Mouse (Mus musculus): ENCODE results near the gene Sec24a. TPM values are rescaled to one million over a fixed set of nuclear protein-coding genes. Genes with fewer than 3 reads are reported as not detected.
"Not testable (repeated sequence)": the region's sequence is repeated elsewhere in the genome, so short reads cannot be mapped to it uniquely, and the experiment has no call there.

Sec24a gene
- 10 to 100 TPM; 16.7 to 19.4 TPM for total RNA-seq (2021)

DNA sequence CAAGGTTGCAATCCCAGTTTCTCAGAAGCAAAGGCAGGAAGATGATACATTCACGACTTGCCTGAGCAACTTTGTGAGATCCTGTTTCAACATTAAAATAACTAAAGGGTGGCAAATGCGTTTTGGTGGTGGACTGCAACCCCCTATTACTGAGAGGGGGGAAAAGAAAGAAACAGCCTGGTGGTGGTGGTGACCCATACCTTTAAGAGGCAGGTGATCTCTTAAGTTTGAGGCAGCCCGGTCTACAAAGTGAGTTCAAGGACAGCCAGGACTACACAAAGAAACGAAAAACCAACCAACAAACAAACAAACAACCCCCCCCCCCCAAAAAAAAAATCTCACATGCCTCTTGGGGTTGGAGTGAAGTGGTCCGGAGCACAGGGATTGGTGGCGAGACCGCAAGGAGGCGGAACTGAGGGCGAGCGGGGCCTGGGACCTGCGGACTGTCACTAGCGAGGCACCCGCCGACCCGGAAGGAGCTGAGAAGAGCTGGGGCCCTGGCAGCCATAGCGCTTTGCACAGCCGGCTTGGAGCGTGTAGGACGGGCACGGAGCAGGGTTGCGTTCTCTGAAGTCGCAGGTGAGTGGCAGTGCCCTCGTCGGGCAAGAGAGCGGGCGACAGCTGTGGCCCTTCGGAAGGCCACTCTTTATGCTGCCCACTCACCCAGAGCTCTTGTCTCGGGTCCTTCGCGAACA lies at the start of gene Sec24a, which contains the start of gene Sar1b:
TSS of gene Sec24a (minus strand) at position 422 of the 695 bp plus-strand sequence.
TSS of gene Sar1b (plus strand) at position 475 of the 695 bp plus-strand sequence.
- intact Hi-C loops (cut with DNase I), result no loop called here
- peak; percentile 81 for DNase-seq (ENCODE audit: low spot score in 2 of 2)

DNA sequence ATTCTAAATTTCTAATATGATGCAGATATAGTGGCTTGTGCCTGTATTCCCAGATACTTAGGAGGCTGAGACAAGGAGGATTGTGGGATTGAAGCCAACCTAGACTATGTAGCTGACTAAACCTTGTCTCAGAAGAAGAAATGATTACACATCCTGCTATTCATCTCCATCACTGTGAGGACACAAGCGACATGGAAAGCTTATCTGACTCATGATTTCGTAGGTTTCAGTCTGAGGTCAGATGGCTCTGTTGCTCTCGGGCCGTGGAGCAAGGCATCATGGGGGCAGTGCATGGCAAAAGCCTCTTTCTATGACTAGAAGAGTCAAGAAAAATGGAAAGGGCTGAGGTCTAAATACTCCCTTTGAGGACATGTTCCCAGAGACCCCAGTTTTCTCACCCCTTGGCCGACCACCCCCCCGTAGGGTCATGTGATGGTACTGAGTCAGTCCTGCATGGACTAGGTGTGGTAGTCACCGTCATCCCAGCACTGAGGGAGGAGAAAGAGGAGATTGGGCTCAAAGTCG lies 48.6 kb upstream of the Sec24a start:
- intact Hi-C loops (cut with DNase I), result loop anchor here (10.0 kb wide), 1 partner anchor 313 kb away; no protein-coding TSS in a partner anchor

DNA sequence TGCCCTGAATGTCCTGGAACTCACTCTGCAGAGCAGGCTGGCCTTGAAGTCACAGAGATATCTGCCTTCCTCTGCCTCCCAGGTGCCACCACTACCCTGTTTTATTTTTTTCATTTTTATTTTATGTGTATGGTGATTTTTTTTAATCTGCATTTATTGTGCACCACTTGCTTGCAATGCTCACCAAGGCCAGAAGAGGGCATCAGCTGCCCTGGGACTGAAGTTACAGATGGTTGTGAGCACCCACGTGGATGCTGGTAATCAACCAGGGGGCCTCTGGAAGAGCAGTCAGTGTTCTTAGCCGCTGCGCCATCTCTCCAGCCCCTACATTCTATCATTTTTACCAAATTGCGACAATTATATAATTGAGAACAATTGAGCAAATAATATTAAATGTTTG lies 47.8 kb upstream of the Sec24a start:
- intact Hi-C loops (cut with DNase I), result loop anchor here (10.0 kb wide), 1 partner anchor 314 kb away; no protein-coding TSS in a partner anchor
- DNase-seq (ENCODE audit: low spot score in 2 of 2), result no peak

More for the DNA sequence above, 48.6 kb upstream of the Sec24a start:
- DNase-seq (ENCODE audit: low spot score in 2 of 2), result no peak

- no peak for DNase-seq (ENCODE audit: low spot score in 2 of 2)
- intact Hi-C loops (cut with DNase I), result loop anchor here (10.0 kb wide), 1 partner anchor 315 kb away; no protein-coding TSS in a partner anchor
These were observed 46.3 kb upstream of the Sec24a start for GRCm38 (mm10) chr11:51809632-51810224.

DNA sequence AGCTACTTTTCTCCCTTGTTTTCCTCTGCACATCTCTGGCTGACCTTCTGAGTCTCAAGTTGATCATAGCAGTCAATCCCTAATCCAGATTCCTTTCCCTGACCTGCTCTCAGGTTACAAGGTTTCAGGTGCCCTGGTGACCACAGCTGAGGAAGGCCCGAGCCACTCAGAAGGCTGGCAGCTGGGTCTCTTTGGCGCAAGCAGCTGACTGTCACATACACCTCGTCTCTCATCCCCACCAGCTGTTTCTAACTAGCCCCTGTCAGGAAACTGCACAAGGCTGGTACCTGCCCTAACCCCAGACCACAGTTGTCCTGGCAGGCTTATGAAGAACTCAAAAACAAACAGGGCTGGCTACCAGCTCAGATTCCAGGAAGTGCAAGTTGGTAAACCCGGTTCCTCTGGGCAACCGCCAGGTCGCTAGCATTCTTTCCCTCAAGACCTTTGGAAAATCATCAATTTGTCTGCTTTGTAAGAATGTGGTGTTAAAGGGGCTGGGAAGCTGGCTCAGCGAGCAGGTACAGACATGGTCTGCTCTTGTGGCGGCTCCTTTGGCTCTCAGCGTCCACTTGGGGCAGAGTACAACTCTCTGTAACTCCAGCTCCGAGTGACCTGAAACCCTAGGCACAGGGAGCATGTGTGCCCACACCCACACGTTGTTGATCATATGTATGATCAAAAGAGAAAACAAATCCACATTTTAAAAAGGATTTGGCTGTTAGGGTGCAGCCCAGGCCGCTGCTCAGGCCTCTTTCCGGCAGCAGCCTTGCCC lies 43.9 kb upstream of the Sec24a start:
- intact Hi-C loops (cut with DNase I), result no loop called here
- no peak for DNase-seq (ENCODE audit: low spot score in 2 of 2)

- peak; percentile 64 to 71 for DNase-seq (ENCODE audit: low spot score in 2 of 2)
These were observed 42.0 kb upstream of the Sec24a start for GRCm38 (mm10) chr11:51805221-51805981.

DNA sequence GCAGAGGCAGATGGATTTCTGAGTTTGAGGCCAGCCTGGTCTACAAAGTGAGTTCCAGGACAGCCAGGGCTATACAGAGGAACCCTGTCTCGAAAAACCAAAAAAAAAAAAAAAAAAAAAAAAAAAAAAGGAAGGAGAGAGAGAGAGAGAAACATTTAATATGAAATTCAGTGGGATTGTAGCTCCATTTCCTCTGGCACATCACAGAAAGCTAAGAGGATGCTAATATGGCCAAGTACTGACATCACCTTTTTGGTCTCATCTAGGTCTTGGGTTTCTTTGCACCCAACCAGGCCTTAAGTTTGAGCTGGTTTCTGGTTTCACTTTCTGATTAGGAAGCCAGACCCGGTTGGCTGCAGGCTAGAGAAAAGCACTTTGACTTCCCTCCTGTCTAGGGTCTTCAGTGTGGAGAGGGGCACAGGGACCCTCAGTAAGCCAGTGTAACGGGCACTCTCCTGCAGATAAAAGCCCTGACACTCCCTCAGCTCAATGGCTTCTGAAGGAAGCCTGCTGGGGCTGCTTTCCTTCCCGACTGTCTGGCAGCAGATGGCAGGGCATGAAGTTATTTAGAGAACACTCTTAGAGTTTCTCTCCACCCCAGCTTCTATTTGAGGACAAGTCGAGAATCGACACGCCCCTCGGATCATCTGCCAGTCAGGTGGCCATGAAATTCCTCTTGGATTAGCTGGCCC lies 37.3 kb upstream of the Sec24a start:
- intact Hi-C loops (cut with DNase I), result no loop called here
- DNase-seq (ENCODE audit: low spot score in 2 of 2), result peak; percentile 58 to 60

More at GRCm38 (mm10) chr11:51805221-51805981, 42.0 kb upstream of the Sec24a start:
- intact Hi-C loops (cut with DNase I), result no loop called here

DNA sequence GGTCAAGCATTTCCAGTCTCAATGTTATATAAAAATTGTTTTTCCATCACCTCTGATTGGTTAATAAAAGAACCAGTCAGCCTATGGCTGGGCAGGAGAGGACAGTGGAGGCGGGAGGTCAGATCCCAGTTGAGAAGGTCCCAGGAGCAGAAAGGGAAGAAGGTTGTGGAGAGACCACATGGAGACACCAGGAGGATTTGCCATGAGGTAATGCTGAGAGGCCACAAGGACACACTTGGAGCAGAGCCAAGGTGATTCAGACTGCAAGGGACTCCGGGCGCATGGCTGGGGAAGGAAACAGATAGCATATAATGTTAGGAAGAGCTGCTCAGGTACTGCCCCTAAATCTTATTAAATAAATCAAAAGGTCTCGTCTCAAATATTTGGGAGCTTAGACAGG lies 32.8 kb upstream of the Sec24a start:
- intact Hi-C loops (cut with DNase I), result no loop called here
- DNase-seq (ENCODE audit: low spot score in 2 of 2), result no peak

GRCm38 (mm10) chr11:51790662-51791061 lies 27.2 kb upstream of the Sec24a start:
- intact Hi-C loops (cut with DNase I), result no loop called here
- no peak for DNase-seq (ENCODE audit: low spot score in 2 of 2)

DNA sequence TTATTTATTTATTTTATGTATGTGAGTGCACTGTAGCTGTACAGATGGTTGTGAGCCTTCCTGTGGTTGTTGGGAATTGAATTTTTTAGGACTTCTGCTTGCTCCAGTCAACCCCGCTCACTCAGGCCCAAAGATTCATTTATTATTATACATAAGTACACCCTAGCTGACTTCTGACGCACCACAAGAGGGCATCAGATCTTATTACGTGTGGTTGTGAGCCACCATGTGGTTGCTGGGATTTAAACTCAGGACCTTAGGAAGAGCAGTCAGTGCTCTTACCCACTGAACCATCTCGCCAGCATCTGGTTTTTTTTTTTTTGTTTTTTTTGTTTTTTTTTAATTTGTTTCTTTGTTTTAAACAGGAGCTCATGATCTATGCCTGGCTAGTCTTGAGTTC lies 26.3 kb upstream of the Sec24a start:
- DNase-seq (ENCODE audit: low spot score in 2 of 2); intact Hi-C loops (cut with DNase I): not testable (repeated sequence)

DNA sequence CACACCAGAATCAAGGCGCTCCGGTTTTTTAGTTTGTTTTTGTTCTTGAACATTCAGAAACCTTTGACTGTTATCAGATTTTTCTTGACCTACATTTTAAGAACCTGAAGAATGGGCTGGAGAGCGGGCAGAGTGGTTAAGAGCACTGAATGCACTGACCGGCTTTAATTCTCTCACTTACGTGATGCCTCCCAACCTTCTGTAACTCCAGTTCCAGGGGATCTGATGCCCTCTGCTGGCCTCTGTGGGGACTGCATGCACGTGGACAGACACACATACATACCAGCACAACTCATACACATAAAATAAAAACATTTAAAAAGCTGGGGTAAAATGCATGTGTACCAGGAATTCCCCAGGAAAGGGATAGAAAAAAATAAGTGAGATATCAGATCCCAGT lies 22.5 kb upstream of the Sec24a start:
- intact Hi-C loops (cut with DNase I), result no loop called here
- no peak for DNase-seq (ENCODE audit: low spot score in 2 of 2)

DNA sequence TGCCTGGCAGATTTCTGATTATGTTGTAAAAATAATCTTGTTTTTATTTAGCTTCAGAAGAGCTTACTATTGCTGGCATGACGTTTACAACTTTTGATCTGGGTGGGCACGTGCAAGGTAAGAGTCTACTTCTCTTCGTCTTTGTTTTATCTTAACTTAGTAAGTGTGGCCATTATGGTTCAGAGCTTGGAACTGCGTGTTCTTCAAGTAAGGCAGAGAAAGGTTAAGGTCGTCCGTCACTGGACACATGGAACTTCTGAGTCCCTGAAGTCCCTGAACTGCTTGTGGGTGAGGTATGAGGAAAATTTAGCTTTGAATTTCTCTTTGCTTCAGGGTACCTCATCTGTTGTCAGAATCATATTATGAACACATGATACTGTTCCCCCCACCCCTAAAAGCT lies 19.3 kb upstream of the Sec24a start:
- DNase-seq (ENCODE audit: low spot score in 2 of 2), result no peak
- intact Hi-C loops (cut with DNase I), result no loop called here

DNA sequence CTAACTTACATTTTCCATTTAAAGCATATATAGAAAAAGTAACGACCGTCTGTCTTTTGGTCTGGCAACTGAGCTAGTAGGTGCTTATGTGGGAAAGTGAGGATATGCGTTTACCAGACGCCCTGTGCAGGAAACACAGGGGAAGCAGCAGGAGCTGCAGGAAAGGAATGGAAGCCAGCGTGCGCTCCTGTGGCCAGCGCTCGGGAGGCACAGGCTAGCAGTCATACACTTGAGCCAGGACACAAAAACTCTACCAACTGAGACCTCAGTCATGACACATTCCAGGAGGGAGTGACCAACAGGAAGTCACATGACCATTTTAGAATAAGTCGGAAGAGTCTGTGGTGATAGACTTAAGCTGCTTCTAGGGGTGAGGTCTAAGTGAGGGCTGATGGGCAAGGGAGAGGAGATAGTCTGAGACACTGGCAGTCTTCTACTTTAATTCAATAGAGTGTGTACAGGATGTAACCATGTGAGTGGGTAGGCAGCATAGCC lies 17.4 kb upstream of the Sec24a start:
- intact Hi-C loops (cut with DNase I), result no loop called here
- no peak for DNase-seq (ENCODE audit: low spot score in 2 of 2)

DNA sequence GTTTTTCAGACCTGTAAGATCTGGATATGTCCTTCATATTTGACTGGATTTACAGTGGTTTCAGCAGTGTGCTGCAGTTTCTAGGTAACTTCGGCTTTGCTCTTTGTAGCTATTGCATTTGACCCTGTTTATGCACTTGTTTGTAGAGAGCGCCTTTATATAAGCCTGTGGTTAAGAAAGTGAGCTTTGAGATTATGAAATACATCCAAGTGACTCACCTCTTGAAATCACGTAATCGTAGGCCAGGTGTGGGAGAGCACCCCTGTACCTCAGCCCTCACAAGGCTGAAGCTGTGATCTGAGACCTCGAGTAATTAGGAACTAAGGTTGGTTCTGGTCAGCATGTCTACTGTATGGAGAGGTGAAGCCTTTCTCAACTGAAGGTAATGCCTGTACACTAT lies 14.0 kb upstream of the Sec24a start:
- intact Hi-C loops (cut with DNase I), result no loop called here
- DNase-seq (ENCODE audit: low spot score in 2 of 2), result no peak

DNA sequence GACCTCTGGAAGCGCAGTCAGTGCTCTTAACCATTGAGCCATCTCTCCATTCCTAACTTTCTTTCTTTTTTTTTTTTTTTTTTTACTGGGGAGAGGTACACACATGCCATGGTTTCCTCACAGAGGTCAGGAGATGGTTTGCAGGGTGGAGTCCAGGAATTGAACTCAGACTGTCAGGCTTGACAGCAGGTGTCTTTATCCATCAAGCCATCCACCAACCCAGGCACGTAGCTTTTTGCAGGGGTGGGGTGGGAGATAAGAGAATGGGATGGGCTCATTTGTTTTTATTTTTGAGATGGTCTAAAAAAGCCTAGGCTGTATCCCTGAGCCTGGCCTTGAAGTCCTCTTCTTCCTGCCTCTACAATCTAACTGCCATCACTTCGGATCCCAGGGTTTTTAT lies 12.1 kb upstream of the Sec24a start:
- DNase-seq (ENCODE audit: low spot score in 2 of 2), result no peak
- intact Hi-C loops (cut with DNase I), result no loop called here

DNA sequence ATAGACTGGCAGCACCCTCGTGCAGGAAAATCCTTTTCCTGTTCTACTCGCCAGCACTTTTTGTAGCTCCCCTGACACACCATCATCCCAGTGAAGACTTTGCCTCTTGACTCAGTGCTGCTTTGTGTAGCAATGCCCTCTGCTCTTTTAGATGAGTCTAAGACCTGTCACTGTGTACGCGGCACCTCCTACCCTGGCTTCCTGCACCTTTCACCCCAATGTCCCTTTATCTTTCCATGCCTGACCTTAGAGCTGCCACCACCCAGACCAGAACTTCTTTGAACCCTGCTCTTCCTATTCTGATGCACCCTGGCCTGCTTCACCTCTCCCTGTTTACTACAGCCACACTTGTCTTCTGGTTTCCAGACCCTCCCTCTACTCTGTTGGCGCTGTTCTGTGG lies 4.9 kb upstream of the Sec24a start:
- intact Hi-C loops (cut with DNase I), result no loop called here
- no peak for DNase-seq (ENCODE audit: low spot score in 2 of 2)

DNA sequence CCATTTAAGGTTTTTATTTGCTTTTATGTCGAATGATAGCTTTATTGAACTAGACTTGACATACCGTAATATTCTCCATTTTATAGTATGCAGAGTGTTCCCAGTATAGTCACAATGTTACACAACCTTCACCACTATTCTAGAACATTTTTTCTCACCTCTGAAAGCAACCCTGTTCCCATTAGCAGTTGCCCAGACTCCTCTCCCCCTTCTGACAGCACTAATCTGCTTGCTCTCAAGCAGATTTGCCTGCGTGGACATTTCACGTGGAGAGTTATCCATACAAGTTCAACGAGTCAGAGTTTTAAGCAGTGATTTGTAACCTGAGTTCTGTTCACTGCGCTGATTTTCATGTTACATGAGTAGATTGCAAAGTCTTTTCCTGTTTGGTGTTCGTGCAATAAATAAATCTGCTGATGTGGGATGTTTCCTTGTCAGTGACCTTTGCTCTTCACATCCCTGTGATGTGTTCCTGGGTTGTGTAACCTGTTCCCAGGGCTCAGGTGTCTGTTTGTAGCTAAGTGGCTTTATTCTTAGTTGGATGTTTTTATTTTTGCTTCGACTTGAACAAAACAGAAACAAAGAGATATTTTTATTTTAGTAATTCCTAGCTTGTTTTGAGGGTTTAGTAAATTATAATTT lies 4.3 kb upstream of the Sec24a start:
- intact Hi-C loops (cut with DNase I), result no loop called here

GRCm38 (mm10) chr11:51764816-51765215 lies 1.4 kb upstream of the Sec24a start:
- intact Hi-C loops (cut with DNase I), result no loop called here
- DNase-seq (ENCODE audit: low spot score in 2 of 2), result no peak

More for the DNA sequence above, 4.3 kb upstream of the Sec24a start:
- DNase-seq (ENCODE audit: low spot score in 2 of 2), result no peak

All from left cerebral cortex, postnatal 36 days (tissue).